Mouse (Mus musculus) MN1 (cell line): ENCODE results near the gene Mms19.
A peak's percentile ranks its signal among the peaks of the same experiment; 100 is the strongest.

Source experiments
- DNase-seq: peaks from one replicate; pipeline ENCODE4 v3.0.0-alpha.2; 2016; ENCODE audit warnings: low spot score

Mms19 gene

GRCm38 (mm10) chr19:41980819-41981594, at the start of gene Mms19:
Mms19 (minus strand) TSS chr19:41981157.
- peak; percentile 97 for DNase-seq

GRCm38 (mm10) chr19:42026158-42026557, 45.2 kb upstream of the Mms19 start:
- DNase-seq: peak; percentile 79

DNA sequence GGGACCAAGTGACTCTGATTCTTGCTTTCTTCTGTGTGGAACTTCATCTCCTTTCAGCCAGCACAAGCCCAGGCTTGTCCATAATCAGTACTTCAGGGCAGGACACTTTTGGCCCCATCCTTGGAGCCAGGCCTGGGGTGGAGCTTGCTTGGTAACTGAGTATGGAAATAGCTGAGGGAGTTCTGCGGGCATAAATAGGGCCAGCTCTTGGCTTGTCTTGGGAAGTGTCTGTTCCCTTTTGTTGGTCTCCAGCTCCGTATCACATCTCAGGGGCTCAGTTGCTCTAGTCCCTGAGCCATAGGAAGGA, 41.5 kb upstream of the Mms19 start:
- DNase-seq: no peak

GRCm38 (mm10) chr19:42021681-42022541, 41.0 kb upstream of the Mms19 start:
- peak; percentile 28 for DNase-seq

DNA sequence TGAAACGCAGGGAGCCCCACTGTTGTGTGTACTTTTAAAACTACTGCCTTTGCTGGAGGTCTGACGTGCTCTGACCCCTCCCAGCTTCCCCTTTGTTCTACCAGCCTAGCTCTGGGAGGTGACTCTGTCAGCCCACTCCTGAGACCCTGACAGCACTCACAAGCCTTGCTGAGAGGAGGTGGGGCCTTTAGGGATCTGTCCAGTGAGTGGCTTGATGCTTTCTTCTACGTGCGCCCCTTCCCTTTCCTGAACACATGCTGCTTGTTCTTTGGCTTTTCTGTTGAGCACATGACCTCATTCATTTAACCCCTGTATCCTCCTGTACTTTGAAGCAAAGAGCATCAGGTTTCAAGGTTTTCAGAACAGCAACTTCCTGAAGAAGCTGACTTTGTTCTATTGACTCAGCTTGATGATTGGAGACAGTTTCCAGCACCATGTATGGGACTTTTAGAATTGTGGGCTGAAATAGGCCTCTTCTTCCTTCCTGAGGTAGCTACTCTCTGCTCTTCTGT, 38.1 kb upstream of the Mms19 start:
- no peak for DNase-seq

DNA sequence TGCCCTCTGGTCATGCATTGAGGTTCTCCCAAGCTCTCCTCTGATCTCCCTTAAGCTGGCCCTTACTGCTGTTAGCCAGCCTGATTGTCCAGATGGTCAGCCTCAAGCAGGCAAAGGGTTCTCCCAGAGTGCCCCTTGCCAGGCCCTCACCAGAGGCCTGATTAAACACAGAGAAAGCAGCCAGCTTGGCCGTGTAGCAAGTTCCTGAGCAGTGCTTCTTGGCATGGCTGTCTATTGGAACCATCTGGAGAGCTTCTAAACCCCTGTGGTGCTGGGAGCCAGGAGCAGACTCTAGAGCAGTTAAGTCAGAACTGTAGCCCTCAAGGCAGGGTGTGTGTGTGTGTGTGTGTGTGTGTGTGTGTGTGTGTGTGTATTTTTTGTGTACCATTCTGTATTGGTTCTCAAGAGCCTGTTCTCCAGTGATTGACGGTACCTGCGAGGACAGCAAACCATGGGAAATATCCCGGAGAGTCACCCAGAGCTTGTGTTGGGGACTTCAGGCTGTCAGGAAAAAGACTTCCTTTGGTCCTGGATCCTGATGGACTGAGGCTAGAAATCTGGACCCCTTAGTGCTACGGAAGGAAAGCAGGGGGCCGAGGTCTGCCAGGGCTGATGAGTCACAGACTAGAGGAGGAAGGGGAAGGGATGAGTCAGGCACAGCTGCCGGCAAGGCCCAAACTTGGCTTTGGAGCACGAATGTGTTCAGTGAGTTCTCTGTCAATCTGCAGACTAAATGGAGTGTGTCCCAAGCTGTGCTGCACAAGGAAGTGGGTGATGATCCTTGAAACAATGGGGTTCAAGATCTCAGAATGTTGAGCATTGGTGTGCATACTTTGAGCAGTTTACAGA, 36.7 kb upstream of the Mms19 start:
- DNase-seq: peak; percentile 79

DNA sequence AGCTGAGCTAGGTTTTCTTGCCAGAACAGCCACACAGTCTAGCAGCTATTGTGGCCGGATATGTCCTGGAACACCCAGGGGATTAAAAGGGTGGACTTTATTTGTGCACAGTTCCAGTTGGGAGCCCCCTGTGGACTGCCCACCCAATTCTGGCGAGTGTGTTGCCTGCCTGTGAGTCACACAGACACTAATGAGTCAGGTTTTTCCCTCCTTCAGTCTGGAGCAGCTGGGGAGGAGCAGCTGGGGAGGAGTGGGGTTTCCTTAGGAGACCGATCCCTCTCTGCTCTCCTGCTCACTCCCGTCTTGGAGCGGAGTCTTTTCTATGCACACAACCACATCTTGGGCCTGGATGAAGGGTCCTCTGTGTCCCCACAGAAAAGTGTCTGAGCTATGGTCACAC, 35.9 kb upstream of the Mms19 start:
- peak; percentile 38 for DNase-seq

GRCm38 (mm10) chr19:42016251-42016650, 35.3 kb upstream of the Mms19 start:
- DNase-seq: no peak

GRCm38 (mm10) chr19:42015001-42015400, 34.0 kb upstream of the Mms19 start:
- DNase-seq: no peak

DNA sequence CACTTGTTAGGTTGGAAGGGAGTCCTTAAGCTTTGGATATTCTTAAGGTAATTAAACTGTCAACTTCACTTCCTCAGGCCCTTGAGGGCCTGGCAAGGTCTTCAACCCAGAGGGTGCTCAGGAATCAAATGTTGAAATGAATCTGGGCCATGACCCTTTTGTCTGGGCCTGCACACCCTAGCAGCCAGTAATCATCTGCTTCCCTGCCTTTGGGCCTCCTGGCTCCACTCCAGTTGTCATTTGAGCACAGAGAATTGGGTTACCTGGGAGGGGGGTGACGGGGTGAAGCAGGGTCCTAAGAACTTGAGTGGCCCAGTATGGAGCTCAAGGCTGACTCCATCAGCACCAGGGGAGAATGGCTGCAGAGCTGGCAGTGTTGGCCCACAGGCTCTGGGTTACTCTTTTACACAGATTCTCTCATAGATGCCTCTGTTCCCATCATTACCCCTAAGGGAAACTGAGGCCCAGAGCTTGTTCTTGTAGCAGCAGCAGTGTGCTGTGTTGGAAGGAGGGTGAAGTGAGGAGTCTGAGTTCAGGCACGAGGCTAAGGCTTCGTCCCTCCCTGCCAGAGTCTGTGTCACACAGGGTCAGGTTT, 33.4 kb upstream of the Mms19 start:
- DNase-seq: no peak

DNA sequence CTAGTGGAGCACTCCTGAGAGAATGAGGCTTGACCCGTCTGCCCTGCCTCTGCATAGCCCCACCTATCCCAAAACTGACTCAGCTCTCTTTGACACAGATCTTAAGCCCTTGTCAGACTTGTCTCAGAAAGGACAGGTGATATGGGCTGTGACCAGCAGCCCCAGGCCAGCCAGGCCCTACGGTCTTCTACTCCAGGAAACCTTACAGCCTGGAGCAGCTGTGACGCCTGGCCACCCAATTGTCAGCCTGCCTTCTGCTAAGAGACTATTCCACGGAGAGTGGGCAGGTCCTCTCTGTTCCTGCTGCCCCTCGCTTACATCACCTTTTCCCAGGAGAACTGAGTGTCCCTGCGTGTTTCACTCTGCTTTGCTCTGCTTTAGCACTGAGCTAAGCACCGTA, 30.2 kb upstream of the Mms19 start:
- no peak for DNase-seq

- no peak for DNase-seq
These were observed 29.5 kb upstream of the Mms19 start for GRCm38 (mm10) chr19:42010436-42010835.

DNA sequence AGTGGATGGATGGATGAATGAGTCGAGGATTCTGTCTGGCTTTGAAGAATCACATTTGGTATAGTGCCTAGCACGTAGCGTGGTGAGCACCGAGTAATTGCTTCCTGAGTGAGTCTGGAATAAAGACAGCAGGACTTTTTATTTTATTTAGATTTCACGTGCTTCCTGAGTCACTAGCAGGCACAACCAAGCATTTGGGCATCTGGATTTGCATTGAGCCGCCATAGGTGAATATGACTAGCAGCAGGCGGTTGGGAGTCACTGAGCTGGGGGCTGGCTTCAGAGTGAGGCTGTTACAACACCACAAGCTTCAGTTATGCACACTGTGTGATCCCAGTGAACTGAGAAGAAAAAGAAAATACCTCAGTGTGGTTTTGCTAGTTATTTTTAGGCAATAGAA, 28.1 kb upstream of the Mms19 start:
- peak; percentile 42 for DNase-seq

GRCm38 (mm10) chr19:42008586-42008985, 27.6 kb upstream of the Mms19 start:
- DNase-seq: no peak

DNA sequence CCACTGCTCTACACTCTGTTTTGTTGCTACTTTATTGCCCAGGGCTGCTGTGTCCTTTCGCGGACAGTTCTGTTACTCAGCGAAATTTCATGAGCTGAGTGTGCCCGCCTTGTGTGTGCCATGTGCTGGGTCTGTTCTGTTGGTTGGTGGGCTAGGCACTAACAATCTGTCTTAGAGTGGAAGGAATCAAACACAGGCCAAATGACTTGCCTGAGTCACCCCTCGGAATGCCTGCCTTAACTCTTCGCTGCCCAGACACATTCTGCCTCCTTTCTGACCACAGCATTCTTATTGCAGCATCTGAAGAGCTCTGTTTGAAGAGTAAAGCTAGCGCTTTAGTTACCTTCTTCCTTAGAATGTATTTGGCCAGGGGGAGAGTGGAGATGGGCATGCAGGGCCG, 25.6 kb upstream of the Mms19 start:
- DNase-seq: no peak

GRCm38 (mm10) chr19:42005616-42006015, 24.7 kb upstream of the Mms19 start:
- DNase-seq: no peak

DNA sequence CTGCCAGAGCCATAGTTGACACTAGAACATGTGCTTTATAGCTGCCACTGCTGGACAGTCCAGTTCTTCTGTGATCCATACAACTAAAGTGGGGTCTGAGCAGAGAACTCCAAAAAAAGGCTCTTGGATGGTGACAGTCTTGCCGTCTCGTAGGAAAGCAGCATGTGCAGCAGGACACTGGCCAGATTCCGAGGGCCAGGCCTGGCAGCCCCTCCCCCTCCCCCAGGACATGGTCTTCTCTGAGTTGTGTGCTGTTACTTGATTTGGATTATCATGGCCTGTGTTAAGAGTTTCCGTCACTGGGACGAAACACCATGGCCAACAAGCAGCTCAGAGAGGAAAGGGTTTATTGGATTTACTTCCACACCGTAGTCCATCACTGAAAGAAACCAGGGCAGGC, 23.3 kb upstream of the Mms19 start:
- no peak for DNase-seq

- DNase-seq: no peak
These were observed 20.5 kb upstream of the Mms19 start for GRCm38 (mm10) chr19:42001253-42001980.

GRCm38 (mm10) chr19:42000446-42000958, 19.5 kb upstream of the Mms19 start:
- DNase-seq: no peak

- DNase-seq: no peak
These were observed 18.8 kb upstream of the Mms19 start for GRCm38 (mm10) chr19:41999688-42000283.
